Mouse (Mus musculus): ENCODE measurements at regions not wholly inside any gene's neighbourhood (a gene's known extent, or its start where the extent isn't known, plus 50 kb on each side); places are given as distances from the start of the nearest gene placed in this dataset.

- TF ChIP-seq CTCF (IDR thresholded peaks at IDR 0.05; ENCODE audit: control insufficient read depth, insufficient read depth, low read length) = no peak
- no peak for TF ChIP-seq POLR2A (IDR thresholded peaks at IDR 0.05; ENCODE audit: borderline replicate concordance, control insufficient read depth, low read depth, low read length)
Observed at GRCm38 (mm10) chr11:94836347-94836746, 53.8 kb upstream of the Tmem92 start.
